Mouse (Mus musculus): ENCODE results near the gene Dhcr7.

Dhcr7 gene

DNA sequence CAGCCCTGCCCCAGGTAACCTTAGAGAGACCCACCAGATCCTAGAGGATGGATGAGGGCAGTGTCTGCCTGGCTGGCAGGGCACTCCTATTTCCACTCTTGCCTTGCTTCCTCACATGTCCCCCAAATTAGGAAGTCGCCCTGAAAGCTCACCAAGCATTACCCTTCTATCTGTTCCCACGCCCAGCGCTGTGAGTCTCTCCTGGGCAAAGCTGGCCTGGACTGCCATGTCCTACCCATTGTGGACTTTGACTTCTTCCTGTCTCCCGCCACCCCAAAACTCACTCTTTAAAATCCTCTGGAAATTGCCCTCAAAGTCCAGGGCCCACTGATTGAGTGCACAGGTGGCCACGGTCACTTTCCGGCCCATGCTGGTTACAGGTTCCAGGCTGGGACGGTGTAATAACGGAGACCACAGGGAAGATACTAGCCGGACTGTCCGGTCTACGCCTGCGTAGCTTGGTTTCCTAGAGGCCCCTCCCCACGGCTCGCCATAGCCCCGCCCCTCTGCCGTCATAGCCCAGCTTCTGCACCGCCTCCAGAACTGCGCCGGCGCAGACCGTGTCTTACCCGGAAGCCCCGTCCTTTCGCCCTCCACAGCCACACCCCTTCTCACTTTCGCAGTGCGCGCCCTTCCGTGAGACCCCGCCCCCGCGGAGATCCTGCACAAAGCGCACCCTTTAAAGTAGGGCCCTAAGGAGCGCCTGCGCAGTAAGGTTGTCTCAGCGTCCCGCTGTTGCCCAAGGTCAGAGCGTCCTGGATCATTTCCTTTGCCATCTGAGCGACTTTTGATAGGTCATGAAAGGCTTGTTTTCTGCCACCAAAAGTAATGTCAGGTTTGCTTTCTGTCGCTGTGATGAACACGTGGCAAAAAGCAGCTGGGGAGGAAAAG is at the start of gene Dhcr7, which contains the start of gene Nadsyn1:
Dhcr7 (plus strand) TSS at position 771 of the 891 bp plus-strand sequence.
Nadsyn1 (minus strand) TSS at position 475 of the 891 bp plus-strand sequence.
- peak; percentile 99 for DNase-seq

DNA sequence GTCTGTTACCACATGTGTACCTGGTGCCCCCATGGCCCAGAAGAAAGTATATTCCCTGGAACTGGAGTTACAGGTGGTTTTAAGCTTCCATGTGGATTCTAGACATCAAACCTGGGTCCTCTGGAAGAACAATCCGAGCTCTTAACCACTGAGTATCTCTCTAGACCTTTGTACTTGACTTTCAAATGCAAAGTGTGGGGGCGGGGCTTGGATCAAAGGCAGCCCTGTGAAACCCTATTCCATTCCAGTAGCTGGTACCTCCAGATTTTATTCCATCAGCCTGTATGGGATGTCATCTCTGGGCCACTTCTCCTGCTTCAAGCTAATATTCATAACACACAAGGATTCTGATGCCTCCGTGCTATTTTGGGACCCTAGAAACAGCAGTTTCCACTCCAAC is 46.8 kb upstream of the Dhcr7 start:
- DNase-seq: peak; percentile 40

DNA sequence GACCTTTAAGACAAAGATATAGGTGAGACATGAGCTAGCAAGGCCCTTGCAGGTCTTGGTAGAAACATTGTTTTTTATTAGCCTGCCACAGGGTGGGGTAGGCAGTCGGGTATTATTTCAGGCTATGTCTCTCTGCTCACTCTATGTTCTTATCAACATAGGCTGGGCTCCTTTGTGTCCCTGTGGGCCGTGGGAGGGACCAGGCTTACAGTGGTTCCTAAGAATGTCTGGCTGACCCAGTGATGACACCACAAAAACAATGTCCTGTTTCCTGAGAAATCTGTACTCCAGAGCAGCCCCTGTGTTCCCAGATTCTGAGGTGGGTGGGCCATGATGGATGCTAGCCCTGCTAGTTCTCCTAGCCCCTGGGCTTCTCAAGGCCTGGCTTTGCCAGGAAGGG is 45.6 kb upstream of the Dhcr7 start:
- DNase-seq: no peak

DNA sequence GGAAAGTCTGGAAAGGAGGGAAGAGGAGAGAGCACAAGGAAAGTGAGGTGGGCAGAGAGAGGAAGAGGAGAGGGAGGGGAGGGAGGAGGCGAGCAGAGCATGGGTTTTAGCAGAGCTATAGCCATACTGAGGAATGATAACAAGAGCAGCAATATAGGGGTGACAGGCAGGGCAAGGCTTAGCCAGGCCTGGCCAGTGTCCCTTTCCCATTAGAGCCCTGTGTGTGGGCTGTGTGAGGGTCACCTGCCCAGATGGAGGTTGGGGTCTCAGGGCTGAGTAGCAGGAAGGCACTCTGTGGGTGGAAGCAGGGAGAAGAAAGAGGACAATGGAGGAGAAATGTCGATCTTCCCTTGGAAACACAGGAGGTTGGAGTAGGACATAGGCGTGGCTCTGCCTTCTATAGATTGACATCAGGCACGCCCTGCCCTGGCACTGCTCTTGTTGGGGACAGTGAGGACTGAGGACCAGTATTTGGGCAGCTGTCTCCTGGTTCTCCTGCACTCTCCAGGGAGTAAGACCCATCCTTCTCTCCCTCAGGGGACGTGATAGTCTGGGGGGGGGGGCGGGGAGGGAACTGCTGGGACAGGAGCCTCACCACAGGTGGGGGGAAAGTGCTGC is 39.5 kb upstream of the Dhcr7 start:
- DNase-seq: no peak

DNA sequence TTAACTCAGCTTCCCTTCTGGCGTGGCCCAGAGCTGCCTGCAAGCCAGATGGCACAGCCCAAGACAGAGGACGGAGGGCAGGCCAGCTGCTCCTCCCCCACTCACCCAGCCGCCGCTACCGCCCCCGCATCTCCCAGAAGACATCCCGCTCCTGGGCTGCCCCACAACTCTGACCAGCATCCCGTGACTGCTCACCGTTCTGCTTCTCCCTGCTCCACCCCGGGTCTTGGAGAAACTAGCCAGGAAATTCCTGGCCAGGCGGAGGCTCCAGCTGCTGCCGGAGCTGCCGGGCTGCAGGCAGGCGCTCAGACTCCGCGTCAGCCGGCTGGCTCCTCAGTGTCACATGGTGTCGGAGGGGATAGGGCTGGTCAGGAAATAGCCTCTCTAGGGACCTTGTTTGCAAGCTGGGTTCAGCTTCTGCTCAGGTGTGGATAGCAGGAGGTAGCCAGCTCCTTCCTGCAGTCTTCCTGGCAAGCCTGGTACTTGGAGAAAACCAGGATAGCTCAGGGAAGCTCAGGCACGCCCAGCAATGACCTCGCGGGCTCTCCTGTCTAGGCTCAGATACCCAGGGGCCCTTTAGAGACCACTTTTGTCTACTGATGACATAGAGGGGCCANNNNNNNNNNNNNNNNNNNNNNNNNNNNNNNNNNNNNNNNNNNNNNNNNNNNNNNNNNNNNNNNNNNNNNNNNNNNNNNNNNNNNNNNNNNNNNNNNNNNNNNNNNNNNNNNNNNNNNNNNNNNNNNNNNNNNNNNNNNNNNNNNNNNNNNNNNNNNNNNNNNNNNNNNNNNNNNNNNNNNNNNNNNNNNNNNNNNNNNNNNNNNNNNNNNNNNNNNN is 38.7 kb upstream of the Dhcr7 start, which contains the start of gene Mrgpre:
Mrgpre (minus strand) TSS at position 505 of the 834 bp plus-strand sequence.
- DNase-seq: peak; percentile 80

DNA sequence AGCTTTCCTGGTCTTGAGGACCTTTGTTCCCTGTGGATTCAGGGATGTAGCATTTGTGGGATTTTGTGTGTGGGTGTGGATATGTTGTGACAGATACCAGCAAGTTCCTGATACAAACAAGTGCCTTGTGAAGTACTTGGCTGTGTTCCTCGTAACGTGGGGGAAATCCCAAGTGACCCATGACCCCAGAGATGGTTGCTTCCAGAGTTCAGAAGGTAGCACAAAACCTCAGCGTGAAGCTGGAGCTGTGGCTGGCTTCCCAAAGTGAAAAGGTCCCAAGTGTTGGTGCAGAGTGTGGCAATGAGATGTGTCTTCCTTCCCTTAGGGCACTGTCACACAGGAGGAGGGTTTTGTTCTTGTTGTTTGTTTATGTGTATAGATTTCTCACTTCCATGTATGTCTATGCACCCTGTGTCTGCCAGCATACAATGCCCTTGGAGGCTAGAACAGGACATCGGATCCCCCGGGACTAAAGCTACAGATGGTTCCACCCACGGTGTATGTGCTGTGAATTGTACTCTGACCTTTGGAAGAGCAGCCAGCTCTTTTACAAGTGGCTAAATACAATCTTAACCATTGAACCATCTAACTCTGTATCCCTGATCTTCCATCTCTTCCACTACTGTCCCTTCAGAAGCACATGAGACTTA is 30.5 kb upstream of the Dhcr7 start:
- DNase-seq: peak; percentile 45

DNA sequence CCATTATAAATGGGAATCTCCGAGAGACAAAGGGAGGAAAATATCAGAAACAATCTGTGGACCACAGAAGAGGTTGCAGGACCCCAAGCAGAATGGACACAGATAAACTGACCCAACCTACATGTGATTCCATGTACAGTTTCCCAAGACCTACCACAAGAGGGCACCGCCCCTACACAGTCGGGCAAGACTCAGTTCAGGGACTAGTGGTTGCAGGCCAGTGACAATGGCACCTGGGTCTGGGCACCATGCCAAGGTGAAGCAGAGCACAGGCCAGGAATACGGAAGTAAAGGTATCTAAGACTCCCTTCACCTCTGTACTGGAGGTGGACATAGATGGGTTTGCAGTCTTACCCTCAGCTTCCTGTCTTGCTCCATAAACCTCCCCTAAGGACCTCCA is 29.8 kb upstream of the Dhcr7 start:
- DNase-seq: peak; percentile 75

DNA sequence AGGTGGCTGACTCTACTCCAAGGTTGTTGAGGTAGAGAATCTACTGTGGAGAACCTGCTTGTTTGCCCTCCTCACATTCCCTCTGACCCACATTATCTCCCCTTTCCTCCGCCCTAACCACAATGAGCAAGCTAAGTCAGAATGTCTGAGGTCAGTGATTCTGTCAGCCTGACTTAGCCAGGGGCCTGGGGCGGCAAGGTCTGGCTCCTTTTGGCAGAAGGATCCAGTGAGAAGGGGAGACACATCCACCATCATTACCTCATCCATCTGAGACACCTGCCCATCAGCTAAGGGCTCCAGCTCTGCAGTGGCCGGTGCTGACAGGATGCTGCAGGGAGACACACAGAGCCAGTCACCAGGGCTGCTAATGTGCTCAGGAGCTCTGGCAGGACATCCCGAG is 24.2 kb upstream of the Dhcr7 start:
- no peak for DNase-seq

DNA sequence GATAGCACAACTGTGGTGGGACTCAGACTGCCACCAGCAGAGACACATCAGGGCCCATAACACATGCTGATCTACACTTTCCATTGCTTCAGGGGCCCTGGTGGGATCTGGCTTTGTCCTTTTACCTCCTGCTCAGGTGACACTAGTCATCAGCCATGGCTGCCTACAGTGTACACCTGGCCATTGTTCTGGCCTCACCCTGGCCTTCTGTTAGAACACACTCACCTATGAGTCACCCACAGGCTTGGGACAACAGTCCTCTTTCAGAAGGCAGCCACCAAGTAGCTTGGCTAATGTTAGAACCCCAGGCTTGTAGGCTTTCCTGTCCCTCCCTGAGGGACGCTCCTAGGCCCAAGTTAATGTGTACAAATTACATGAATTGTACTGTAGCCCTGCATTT is 22.2 kb upstream of the Dhcr7 start:
- no peak for DNase-seq

DNA sequence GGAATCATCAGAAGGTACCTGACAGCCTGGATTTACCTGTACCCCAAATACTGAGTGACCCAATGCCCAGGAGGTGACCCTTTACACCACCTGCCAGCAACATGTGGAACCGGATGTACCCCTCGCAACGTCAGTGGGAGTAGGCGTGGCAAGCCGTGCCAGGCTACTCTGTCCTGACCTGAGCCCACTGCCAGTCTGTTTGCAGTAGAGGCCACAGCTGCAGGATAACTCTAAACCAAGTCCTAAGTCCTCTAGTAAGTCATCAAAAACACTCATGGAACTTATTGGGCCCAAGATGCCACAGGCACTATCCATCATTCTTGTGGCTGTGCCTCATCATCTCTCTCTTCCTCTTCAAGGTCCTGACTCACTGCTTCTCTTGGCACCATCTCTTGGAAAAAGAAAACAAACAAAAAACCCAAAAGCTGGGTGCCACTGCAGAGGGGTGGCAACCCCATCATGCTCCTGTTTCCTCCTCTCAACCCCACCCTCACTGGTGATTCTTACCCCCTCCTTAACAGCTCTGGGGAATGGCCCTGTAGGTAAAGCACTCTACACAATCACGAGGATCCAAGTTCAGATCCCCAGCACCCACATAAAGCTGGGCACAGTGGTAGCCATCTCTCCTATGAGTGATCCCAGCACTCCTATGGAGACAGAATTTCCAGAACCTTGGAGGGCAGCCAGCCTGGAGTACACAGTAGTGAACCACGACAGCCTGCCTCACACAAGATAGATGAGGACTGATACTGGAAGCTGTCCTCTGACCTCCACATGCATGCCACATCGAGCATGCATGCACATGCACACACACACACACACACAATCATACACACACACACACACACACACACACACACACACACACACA is 21.5 kb upstream of the Dhcr7 start:
- no peak for DNase-seq

DNA sequence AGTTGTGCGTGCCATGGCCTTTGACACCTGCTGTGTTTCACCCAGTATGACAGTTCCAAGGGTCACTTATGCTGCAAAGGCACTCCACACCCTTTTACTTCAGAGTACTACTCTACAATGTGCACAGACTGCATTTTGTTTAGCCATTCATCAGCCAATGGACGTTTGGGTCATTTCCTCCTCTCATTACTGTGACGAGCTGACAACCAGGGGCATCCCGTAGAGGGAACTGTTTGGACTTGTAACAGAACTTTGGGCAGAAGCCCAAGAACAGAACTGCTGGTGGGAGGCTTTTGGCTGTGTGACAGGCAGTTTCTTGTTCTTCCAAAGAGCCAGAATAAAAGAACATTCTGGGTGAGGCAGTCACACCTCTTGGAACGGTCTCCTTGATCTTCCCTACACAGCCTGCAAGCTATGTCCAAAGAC is 17.7 kb upstream of the Dhcr7 start:
- no peak for DNase-seq

DNA sequence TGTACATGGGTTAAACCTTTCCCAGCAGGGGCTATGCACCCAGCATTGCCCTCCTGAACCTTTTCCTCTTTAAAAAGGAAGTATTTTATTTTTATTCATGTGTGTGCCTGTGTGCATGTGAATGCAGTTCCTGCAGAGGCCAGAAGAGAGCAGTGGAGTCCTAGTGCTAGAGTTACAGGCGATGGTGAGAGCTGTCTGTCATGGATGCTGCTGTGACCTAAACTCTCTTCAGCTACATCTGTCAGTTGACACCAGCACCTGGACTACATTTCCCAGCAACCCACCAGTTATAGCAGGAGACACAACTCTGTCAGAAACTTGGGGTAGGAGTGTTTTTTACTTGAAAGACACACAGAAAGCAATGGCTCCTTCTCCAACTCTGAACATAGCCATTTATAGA is 14.0 kb upstream of the Dhcr7 start:
- DNase-seq: peak; percentile 29

DNA sequence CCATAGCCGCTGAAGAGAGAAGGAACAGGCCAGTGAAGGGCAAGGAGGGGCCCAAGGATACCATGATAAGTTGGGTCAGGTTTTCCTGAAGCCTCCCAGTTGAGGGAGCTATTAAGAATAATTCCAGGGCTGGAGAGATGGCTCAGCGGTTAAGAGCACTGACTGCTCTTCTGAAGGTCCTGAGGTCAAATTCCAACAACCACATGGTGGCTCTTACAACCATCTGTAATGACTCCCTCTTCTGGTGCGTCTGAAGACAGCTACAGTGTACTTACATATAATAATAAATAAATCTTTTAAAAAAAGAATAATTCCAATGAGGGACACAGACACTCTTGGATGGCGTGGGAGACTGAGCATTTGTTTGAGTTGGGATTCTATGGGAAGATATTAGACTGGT is 3.7 kb upstream of the Dhcr7 start:
- DNase-seq: no peak

DNA sequence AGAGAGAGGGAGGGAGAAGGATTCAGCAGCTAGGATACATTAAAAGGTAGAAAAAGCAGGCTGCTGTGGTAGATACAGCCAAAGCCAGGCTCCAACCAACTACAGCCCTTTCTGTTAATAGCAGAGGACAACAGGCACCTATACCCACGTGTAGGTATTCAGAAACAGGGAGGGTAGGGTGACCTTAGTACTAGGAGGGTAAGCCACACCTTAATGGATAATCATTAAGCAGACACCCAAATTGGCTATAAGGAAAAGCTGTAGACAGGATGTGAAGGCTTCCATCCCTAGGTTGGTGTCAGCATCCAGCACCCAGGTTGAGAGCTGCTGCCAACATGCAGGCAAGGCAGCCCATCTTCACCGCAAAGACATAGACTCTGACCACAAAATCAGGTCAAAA is 1.7 kb upstream of the Dhcr7 start:
- DNase-seq: no peak

DNA sequence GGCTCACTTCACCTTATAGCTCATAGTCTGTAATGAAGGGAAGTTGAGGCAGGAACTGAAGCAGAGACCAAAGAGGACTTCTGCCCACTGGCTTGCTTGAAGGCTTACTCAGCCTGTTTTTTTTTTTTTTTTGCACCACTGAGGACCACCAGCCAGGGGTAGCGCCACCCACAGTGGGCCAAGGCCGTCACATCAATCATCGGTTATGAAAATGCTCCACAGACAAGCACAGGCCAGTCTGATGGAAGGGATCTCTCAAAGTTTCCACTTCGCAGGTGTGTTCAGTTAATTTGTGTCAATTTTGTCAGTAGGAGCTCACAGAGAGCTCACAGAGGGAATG is 291 bp downstream of the Dhcr7 start:
- no peak for DNase-seq

DNA sequence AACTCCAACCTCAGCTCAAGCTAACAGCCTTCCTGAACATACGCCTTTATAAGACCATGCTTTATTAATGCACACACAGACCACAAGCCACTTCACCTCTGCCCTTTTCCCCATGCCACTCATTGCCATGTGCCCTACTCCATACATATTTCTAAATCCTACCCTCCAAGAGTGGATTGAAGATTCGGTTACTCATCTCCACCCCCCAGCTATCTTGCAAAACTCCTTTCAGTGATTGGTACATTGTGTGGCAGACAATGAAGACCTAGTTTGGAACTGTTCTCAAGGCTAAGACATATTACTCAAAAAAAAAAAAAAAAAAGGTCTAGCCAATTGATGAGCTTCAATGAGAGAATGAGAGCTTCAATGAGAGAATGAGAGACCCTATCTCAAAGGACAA is 4.0 kb downstream of the Dhcr7 start:
- no peak for DNase-seq

DNA sequence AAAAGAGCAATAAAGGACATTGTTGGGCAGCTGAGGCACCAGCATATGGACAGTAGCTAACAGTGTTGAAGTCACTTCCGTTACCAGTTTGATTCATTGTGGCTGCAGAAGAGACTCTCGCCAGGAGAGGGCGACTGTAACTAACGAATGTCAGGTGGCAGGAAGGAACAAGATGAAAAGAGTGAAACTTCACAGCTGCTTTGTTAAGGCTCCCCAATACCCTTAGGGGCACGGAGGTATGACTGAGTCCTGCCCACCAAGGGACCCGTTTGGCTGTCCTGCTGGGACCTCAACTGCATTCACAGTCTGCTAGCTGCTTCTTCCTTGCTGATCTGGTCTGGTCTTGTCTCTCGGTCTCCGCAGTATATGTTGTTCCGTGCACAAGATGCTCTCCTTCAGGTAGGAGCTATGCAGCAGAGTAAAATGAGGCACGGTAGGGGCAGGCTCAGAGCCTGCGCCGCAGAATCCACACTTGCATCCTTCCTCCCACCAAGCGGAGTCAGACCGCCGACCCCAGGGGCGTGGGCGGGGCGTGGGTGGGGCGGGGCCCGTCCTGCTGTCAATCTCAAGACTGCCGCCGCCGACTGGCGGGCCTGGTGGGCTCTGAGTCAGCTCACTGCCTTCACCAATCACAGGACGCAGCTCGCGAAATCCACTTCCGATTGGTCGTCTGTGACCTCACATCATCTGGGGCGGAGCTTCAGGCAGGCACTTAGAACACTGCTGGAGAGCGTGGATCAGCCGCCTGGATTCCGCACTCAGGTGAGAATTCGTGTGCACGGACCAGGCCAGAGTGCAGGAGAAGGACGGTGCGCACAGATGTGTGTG is 6.8 kb downstream of the Dhcr7 start:
- peak; percentile 94 for DNase-seq

DNA sequence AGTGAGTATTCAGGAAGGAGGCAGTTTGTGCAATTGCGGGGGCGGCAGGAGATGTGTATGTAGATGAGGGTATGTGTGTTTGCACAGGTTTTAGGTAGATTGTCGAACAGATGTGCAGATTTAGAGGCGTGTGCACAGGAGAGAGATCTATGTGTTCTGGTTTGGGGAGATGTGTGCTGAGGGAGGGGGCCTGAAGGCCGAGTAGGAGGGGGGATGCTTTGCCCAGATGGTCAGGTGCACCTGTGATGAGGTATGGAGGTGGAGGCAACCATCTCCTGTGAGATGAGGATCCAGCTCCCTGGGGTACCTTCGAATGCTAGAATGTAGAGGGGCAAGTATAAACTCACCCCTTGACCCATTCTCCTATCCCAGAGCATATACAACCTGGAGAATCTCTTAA is 7.5 kb downstream of the Dhcr7 start:
- DNase-seq: no peak

DNA sequence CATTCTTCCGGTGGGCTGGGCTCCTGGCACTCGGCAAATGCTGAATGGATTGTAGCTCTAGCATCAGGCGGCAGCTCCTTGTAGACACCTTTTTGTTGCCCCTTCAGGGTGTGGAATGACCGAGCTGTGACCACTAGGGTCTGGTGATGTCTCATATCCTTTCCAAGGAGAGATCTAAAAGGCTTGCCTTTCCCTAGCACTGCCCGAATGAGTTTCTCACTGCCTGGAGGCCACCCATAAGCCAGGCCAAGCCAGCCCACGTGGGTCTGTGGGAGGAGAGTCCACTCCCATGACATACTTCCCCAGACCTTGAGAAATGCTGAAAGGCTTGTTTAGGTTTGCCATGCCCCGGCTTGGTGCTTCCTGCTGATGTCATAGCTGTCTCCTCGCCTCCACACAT is 9.3 kb downstream of the Dhcr7 start:
- DNase-seq: no peak

DNA sequence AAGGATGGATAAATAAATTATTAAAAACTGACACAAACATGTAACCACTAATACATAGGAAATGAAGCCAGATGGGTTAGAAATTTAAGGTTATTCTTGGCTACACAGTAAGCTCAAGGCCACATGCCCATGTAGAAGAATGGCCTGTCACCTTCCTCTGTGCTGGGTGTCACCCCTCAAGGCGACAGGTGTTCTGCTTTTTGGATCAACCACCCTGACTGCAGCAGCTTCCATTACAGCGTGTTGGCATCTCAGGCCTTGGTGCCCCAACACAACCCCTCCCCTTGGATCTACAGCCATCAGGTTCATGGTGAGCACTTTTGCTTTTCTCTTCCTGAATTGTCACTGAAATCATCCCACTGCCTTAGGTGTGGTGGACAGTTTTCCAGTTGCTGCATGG is 9.7 kb downstream of the Dhcr7 start:
- no peak for DNase-seq

DNA sequence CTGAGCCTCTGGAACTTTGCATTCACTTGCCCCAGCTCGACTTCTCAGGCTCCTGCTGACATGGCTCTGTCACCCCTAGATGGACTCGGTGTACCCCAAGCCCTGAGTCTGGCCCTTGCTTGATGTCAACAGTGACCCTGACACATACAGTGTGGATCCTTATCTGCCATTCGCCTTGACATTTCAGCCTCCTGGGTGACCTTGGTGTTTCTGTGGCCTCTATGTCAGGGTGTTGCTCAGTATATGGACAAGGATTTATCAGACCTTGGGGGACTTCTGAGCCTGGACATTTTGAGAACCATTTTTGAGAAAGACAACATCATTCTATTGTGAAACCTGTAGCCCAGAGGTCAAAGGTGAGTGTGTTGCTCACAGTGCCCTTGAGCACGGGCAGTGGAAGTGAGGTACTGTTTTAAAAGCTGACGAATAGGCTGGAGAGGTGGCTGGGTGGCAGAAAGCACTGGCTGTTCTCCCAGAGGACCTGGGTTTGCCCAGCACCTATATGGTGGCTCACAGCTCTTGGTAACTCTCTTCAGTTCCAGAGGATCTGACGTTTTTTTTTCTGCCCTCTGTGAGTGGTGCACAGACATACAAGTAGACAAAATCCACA is 10.7 kb downstream of the Dhcr7 start:
- no peak for DNase-seq
